Mouse (Mus musculus) lung, adult 18-20 months (tissue): Measurements from ENCODE around the gene Il17d.
A peak's percentile ranks its signal among the peaks of the same experiment; 100 is the strongest.

Experiments
- DNase-seq, 2 experiments: peaks; one replicate each; pipeline ENCODE4 v3.0.0; 2022; ENCODE audit warnings: mixed read lengths in 2 of 2

The Il17d gene

GRCm38 (mm10) chr14:57535646-57536045 is 11.1 kb downstream of the Il17d start:
- no peak for DNase-seq

DNA sequence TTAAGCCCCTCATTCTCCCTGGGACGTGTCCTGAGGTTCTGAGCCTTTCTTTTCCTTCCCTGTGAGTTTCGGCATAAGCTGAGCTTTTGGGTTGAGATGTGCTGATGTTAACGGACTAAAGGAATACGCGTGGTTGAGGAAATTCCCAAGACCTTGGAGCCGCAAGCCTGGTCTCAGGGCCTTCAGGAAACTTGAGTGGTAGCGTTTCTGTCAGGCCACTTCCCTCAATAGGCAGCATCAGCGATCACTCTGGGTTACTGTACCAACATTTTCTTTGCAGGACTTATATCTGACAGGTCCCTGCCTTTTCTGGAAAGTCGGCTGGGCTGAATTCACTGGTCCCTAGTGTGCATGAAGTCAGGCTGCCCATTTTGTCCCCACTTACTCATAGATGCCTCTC is 12.2 kb downstream of the Il17d start:
- no peak for DNase-seq

DNA sequence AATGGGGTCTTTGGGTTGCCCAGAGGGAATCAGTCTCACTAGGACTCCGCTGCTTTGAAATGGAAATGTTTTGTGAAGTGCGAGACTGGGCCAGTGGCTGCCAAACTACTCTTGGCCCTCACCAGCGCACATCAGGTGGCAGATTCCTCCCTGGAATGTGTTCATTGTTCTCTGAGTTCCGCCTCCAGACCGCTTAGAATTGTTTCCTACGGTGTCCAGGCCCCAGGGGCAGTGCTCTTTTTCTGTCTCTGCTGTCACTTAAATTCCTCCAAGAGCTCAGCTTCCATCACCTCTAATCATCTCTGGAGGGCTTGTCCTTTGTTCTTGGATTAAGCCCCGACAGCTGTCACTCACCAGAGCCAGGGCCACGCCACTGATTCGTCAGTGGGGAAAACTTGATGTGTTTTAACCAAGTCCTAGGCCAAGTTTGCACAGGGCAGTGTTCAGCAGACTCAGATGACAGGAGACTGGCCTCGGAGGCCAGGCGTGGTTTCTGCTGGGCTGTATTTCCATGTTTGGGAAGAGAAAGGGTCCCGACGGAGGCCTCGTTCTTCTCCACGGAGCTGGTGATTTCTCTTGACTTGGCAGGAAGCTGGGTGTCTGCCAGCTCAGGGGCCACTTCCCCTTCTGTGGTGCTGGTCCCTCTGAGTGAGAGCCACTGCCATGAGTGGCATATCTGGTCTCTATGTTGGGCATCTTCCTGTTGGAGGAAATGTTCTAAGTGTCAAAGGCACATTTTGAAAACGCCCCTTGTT is 12.9 kb downstream of the Il17d start:
- no peak for DNase-seq

DNA sequence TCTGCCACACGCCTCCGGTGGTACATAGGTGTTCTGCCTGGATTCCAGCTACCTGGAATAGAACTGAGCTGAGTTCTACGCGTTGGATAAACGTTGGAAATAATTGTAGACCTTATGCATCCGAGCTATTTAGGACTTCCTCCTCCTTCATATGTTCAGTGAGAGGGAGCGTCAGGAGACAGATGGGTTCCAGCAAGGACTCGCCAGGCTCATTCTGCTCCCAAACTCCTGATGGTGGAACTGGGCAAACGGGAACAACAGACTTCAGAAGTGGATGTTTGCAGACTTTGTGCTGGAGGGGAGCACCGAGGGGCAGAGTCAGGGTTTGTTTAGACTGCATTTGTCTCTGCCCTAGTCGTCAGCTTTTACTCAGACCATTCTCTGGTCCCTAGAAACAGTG is 16.1 kb downstream of the Il17d start:
- DNase-seq, result no peak

DNA sequence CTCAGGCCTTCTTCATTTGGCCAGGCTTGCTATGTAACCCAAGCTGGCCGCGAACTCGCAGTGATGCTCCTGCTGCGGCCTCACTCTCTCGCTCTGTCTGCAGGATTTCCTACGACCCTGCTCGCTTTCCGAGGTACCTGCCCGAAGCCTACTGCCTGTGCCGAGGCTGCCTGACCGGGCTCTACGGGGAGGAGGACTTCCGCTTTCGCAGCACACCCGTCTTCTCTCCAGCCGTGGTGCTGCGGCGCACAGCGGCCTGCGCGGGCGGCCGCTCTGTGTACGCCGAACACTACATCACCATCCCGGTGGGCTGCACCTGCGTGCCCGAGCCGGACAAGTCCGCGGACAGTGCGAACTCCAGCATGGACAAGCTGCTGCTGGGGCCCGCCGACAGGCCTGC is 17.7 kb downstream of the Il17d start:
- DNase-seq, result no peak

- no peak for DNase-seq
These were observed 19.0 kb downstream of the Il17d start for GRCm38 (mm10) chr14:57543420-57544039.

- DNase-seq, result no peak
These were observed 20.9 kb downstream of the Il17d start for GRCm38 (mm10) chr14:57545526-57545925.

DNA sequence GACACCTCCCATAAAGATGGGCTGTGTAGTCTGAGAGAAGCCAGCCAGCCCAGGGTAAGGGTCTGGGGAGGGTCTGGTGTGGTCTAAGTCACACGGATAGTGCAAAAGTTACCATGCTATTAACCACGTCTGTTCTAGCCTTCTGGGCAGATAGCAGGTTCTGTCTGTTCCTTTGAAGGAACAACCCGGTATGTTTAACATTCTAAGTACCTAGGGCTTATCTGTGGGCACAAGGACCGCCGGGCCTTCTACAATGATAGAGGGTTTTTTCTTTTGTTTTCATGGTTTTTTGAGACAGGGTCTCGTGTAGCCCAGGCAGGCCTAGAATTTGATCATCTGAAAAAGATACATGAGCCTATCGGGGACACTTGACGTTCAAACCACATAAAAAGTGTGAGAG is 21.6 kb downstream of the Il17d start:
- no peak for DNase-seq

GRCm38 (mm10) chr14:57546557-57547021 is 22.0 kb downstream of the Il17d start:
- no peak for DNase-seq

- no peak for DNase-seq
These were observed 22.5 kb downstream of the Il17d start for GRCm38 (mm10) chr14:57547062-57547461.

DNA sequence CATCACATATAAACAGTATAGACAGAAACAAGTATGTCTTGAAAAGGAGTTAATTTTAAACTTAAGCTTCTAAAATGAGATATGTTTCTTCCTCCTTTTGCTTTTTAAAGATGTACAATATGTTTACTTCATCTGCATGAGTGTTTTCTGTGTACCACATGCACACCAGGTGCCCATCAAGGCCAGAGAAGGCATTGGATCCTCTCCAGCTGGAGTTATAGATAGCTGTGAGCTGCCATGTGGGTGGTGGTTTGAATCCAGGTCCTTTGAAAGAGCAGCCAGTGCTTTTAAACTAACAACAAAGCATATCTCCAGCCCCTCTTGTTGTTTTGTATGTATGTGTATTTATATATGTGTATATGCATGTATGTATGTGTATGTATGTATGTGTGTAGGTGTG is 28.4 kb downstream of the Il17d start:
- no peak for DNase-seq

DNA sequence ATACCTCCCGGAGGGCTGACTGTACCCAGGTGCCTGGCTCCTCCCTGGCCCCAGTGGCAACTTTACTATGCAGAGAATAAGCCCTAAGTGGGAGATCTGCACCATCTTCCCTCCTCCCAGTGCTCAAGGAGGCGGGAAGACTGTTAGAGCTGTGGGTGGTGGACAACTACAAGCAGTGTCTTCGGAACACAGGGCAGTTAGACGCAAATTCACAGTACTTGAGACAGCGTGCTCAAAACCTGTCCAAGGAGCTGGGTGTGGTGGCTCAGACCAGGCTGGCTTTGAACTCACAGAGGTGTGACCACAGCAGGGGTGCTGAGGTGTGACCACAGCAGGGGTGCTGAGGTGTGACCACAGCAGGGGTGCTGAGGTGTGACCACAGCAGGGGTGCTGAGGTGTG is 29.9 kb downstream of the Il17d start:
- no peak for DNase-seq

DNA sequence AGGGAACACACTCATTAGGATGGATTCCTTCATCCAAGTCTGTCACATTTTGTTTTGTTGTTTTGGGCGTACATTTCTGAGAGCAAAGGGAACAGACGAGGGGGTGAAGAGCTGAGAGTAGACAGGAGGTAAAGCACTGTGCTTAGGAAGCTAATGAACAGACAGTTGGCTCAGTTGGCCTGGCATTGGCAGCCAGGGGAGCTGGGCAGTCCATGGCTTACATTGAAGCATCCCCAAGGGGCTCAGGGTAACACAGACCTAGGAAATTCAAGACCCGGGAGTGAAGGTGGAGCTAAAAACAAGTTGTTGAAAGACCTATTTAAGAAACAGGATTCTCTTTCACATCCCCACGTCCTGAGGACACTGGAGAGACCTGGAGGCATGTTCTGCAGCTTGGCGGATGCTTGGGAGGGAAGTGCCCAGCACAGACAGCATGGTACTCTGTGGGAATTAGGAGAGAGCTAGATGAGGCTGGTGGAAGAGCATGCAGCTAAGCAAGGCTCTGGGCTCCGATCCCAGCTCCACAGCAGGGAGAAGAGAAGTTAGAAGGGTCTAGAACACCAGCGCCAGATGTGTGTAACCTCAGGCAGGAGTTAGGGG is 31.0 kb downstream of the Il17d start:
- no peak for DNase-seq

- no peak for DNase-seq
These were observed 32.3 kb downstream of the Il17d start for GRCm38 (mm10) chr14:57556922-57557321.

DNA sequence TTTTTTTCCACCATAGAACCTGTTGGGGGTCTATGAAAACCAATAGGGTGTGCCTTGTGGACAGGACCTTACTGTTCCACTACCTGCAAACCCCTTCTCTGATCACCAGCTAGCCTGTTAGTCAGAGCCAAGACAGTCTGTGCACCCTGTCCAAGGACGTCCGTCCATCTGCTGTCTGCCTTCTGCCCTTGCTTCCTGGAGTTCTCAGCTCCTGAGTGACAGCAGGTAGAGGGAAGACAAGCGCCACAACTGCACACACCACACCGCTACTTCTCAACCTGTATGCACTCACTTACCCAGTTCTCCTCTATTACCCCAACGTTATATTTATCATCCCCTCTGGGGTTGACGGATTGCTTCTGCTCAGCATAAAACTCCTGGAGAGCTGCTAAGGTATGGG is 41.0 kb downstream of the Il17d start:
- no peak for DNase-seq

DNA sequence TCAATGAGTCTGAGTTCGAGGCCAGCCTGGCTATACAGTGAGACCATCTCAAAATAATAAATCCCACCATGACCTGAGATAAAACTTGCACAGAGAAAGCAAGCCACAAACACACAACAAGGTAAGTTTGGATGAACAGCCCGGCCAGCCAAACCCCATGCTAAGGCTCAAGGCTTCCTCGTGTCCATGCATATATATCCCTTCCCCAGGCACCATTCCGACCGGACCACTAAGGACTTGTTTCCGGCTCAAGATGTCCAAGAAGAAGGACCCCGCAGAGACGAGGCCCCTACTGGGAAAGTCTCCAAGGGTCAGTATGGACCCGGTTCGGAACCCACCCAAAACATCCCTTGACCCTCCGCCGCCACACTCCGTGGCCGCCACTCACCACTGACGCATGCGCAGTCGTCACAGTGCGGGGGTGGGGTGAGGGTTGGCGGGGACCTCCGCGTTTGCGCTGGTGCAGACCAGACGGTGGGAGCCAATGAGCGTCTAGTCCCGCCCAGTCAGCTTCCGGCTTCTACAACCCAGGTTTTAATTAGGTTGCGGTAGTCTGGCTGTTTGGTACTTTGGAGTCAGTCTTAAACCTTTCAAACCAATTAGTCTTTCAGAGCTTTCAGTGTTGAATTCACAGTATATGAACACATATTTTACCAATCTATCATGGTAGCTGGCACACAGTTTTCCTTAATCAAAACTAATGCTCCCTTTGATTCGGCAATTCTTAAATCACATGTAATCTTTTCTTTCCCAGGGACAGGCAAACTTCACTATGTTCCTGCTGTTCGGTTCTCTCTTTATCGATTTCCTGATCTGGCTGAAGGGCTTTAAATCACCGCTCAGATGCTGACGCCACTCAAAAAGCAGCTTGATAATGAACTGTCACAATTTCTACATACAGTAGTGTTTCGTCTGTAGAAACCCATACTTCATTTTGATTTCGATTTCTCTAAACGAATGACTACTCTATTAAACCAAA is 46.9 kb downstream of the Il17d start, which contains the start of gene Eef1akmt1:
Gene Eef1akmt1 (minus strand): TSS at position 458 of the 979 bp plus-strand sequence.
- peak; percentile 95 to 97 for DNase-seq

GRCm38 (mm10) chr14:57574792-57575587 is 50.4 kb downstream of the Il17d start:
- DNase-seq, result no peak

DNA sequence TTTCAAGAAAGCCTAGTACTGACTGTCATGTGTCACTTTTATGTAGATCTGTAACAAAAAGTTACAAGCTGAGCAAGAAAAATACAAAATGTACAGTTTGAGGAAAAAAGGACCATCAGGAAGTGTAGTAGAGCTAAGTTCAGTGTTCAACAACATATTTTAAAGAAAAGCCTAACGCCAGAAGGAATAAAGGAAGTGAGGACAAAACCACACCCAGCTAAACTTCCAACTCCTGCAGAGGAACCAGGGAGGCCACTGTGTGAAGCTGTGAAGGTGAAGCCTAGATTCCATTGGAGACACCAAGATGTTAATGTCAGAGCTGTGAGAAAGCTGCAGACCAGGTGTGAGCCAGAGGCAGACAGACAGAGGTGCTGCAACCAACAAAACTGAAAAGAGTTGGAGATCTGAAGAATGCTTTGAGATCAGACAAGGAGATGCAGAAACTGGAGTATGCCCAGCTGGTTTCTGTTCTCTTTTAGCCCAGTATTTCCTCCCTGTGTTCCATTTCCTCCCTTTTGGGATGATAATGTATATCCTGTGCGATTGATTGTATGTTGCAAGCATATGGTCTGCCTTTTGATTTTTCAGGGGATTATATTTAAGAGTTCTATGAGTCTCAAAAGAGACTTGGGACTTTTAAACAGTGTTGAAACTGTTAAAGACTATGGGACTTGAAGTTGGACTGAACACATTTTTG is 51.9 kb downstream of the Il17d start:
- no peak for DNase-seq

DNA sequence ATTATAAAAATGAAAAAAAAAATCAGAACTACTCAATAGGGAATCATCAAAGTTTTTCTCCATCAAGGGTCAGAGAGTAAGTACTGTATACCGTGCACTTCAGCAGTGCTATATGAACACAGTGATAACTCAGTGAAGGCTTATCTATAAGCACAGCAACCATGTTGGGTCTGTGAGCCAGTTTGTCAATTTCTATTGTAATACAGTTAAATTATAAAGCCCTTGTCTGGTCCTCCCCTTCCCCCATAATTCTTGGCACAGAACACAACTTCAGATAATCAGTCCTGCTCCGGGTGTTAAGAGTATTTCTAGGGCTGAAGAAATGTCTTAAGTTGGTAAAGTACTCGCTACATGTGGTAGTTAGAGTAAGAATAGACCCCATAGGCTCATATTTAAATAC is 67.3 kb downstream of the Il17d start:
- no peak for DNase-seq
